Mouse (Mus musculus): ENCODE measurements around the gene 2310022A10Rik. TPM values are rescaled to one million over a fixed set of nuclear protein-coding genes. Genes with fewer than 3 reads are reported as not detected.

2310022A10Rik gene
- total RNA-seq, 2 experiments from 2014 or later: 25.5 to 25.6 TPM

- no peak for TF ChIP-seq CTCF (conservative IDR thresholded peaks at IDR 0.05)
- Histone ChIP-seq H3K27ac (peak overlapping the region; percentile 97), H3K4me3 (peak overlapping the region; percentile 88)
- peak; percentile 90 to 95 for DNase-seq (ENCODE audit: low spot score in 2 of 2)
Observed at GRCm38 (mm10) chr7:27542392-27543033, 10.5 kb upstream of the 2310022A10Rik start.

- peak overlapping the region; percentile 97 for H3K27ac ChIP-seq
- peak overlapping the region; percentile 88 for H3K4me3 ChIP-seq
- no peak for DNase-seq (ENCODE audit: low spot score in 2 of 2)
- TF ChIP-seq CTCF (conservative IDR thresholded peaks at IDR 0.05): no peak
Observed at GRCm38 (mm10) chr7:27543065-27543464, 10.0 kb upstream of the 2310022A10Rik start.

GRCm38 (mm10) chr7:27543851-27544250 is 9.2 kb upstream of the 2310022A10Rik start:
- peak overlapping the region; percentile 97 for H3K27ac ChIP-seq
- TF ChIP-seq CTCF (conservative IDR thresholded peaks at IDR 0.05): no peak
- no peak overlapping the region for H3K4me3 ChIP-seq
- no peak for DNase-seq (ENCODE audit: low spot score in 2 of 2)

- peak overlapping the region; percentile 39; the same call in 1 of the 2 replicates for H3K27ac ChIP-seq
- DNase-seq (ENCODE audit: low spot score in 2 of 2): no peak
- no peak for TF ChIP-seq CTCF (conservative IDR thresholded peaks at IDR 0.05)
- H3K4me3 ChIP-seq: no peak overlapping the region
Observed at GRCm38 (mm10) chr7:27544675-27545370, 8.2 kb upstream of the 2310022A10Rik start.

GRCm38 (mm10) chr7:27549597-27549996 is 3.4 kb upstream of the 2310022A10Rik start:
- no peak for TF ChIP-seq CTCF (conservative IDR thresholded peaks at IDR 0.05)
- Histone ChIP-seq H3K4me3 (no peak overlapping the region), H3K27ac (no peak overlapping the region)
- DNase-seq (ENCODE audit: low spot score in 2 of 2): no peak

GRCm38 (mm10) chr7:27552070-27552469 is 963 bp upstream of the 2310022A10Rik start:
- TF ChIP-seq CTCF (conservative IDR thresholded peaks at IDR 0.05): no peak
- Histone ChIP-seq H3K4me3 (peak overlapping the region; percentile 79), H3K27ac (peak overlapping the region; percentile 90)
- no peak for DNase-seq (ENCODE audit: low spot score in 2 of 2)

GRCm38 (mm10) chr7:27560291-27560887 is 7.4 kb downstream of the 2310022A10Rik start:
- DNase-seq (ENCODE audit: low spot score in 2 of 2): no peak
- no peak for TF ChIP-seq CTCF (conservative IDR thresholded peaks at IDR 0.05)
- H3K4me3 ChIP-seq: no peak overlapping the region
- H3K27ac ChIP-seq: no peak overlapping the region

GRCm38 (mm10) chr7:27560978-27561377 is 7.9 kb downstream of the 2310022A10Rik start:
- no peak for DNase-seq (ENCODE audit: low spot score in 2 of 2)
- no peak overlapping the region for H3K4me3 ChIP-seq
- H3K27ac ChIP-seq: no peak overlapping the region
- TF ChIP-seq CTCF (conservative IDR thresholded peaks at IDR 0.05): no peak

- Histone ChIP-seq H3K27ac (no peak overlapping the region), H3K4me3 (no peak overlapping the region)
- TF ChIP-seq CTCF (conservative IDR thresholded peaks at IDR 0.05): no peak
- DNase-seq (ENCODE audit: low spot score in 2 of 2): no peak
Observed at GRCm38 (mm10) chr7:27569580-27570224, 16.7 kb downstream of the 2310022A10Rik start.

- Histone ChIP-seq H3K27ac (no peak overlapping the region), H3K4me3 (no peak overlapping the region)
- TF ChIP-seq CTCF (conservative IDR thresholded peaks at IDR 0.05): no peak
- no peak for DNase-seq (ENCODE audit: low spot score in 2 of 2)
Observed at GRCm38 (mm10) chr7:27572133-27572532, 19.1 kb downstream of the 2310022A10Rik start.

- no peak for TF ChIP-seq CTCF (conservative IDR thresholded peaks at IDR 0.05)
- Histone ChIP-seq H3K27ac (no peak overlapping the region), H3K4me3 (no peak overlapping the region)
- DNase-seq (ENCODE audit: low spot score in 2 of 2): no peak
Observed at GRCm38 (mm10) chr7:27574124-27574880, 21.3 kb downstream of the 2310022A10Rik start.

- Histone ChIP-seq H3K4me3 (no peak overlapping the region), H3K27ac (no peak overlapping the region)
- peak in 1 of 2 experiments; percentile 50 for DNase-seq (ENCODE audit: low spot score in 2 of 2)
- TF ChIP-seq CTCF (conservative IDR thresholded peaks at IDR 0.05): peak; percentile 81
Observed at GRCm38 (mm10) chr7:27576914-27577313, 23.9 kb downstream of the 2310022A10Rik start.
